Mouse (Mus musculus): ENCODE results near the gene Zbtb4.

The Zbtb4 gene

GRCm38 (mm10) chr11:69761868-69762267, 3.8 kb upstream of the Zbtb4 start, which contains the start of gene Slc35g3:
Gene Slc35g3 (minus strand): TSS chr11:69761968.
- DNase-seq (ENCODE audit: extremely low read depth, insufficient read length, low spot score): no peak

GRCm38 (mm10) chr11:69763551-69763950, 2.2 kb upstream of the Zbtb4 start:
- DNase-seq (ENCODE audit: extremely low read depth, insufficient read length, low spot score): peak; percentile 49

- DNase-seq (ENCODE audit: extremely low read depth, insufficient read length, low spot score): peak; percentile 78
Observed at GRCm38 (mm10) chr11:69766126-69766609, 456 bp downstream of the Zbtb4 start.

- no peak for DNase-seq (ENCODE audit: extremely low read depth, insufficient read length, low spot score)
Observed at GRCm38 (mm10) chr11:69766872-69767624, 1.3 kb downstream of the Zbtb4 start.

- DNase-seq (ENCODE audit: extremely low read depth, insufficient read length, low spot score): no peak
Observed at GRCm38 (mm10) chr11:69767625-69767909, 1.9 kb downstream of the Zbtb4 start.

- DNase-seq (ENCODE audit: extremely low read depth, insufficient read length, low spot score): no peak
Observed at GRCm38 (mm10) chr11:69774961-69775360, 9.2 kb downstream of the Zbtb4 start.

GRCm38 (mm10) chr11:69775716-69776115, 10.0 kb downstream of the Zbtb4 start:
- no peak for DNase-seq (ENCODE audit: extremely low read depth, insufficient read length, low spot score)

- DNase-seq (ENCODE audit: extremely low read depth, insufficient read length, low spot score): no peak
Observed at GRCm38 (mm10) chr11:69776488-69776887, 10.8 kb downstream of the Zbtb4 start.

GRCm38 (mm10) chr11:69777504-69778257, 12.0 kb downstream of the Zbtb4 start:
- DNase-seq (ENCODE audit: extremely low read depth, insufficient read length, low spot score): no peak

GRCm38 (mm10) chr11:69778258-69778982, 12.7 kb downstream of the Zbtb4 start:
- no peak for DNase-seq (ENCODE audit: extremely low read depth, insufficient read length, low spot score)

GRCm38 (mm10) chr11:69778985-69779384, 13.3 kb downstream of the Zbtb4 start:
- DNase-seq (ENCODE audit: extremely low read depth, insufficient read length, low spot score): no peak

- no peak for DNase-seq (ENCODE audit: extremely low read depth, insufficient read length, low spot score)
Observed at GRCm38 (mm10) chr11:69781828-69782227, 16.1 kb downstream of the Zbtb4 start.

GRCm38 (mm10) chr11:69784793-69785272, 19.1 kb downstream of the Zbtb4 start:
- no peak for DNase-seq (ENCODE audit: extremely low read depth, insufficient read length, low spot score)

GRCm38 (mm10) chr11:69787306-69787705, 21.6 kb downstream of the Zbtb4 start:
- DNase-seq (ENCODE audit: extremely low read depth, insufficient read length, low spot score): no peak

- no peak for DNase-seq (ENCODE audit: extremely low read depth, insufficient read length, low spot score)
Observed at GRCm38 (mm10) chr11:69789431-69789830, 23.7 kb downstream of the Zbtb4 start.

GRCm38 (mm10) chr11:69791420-69791819, 25.7 kb downstream of the Zbtb4 start:
- DNase-seq (ENCODE audit: extremely low read depth, insufficient read length, low spot score): no peak

GRCm38 (mm10) chr11:69793429-69793828, 27.7 kb downstream of the Zbtb4 start:
- DNase-seq (ENCODE audit: extremely low read depth, insufficient read length, low spot score): no peak

- peak; percentile 94 for DNase-seq (ENCODE audit: extremely low read depth, insufficient read length, low spot score)
Observed at GRCm38 (mm10) chr11:69795168-69795982, 29.7 kb downstream of the Zbtb4 start, which contains the start of gene Chrnb1. Gene Chrnb1 (minus strand): TSS chr11:69795943.

- DNase-seq (ENCODE audit: extremely low read depth, insufficient read length, low spot score): no peak
Observed at GRCm38 (mm10) chr11:69795983-69796435, 30.3 kb downstream of the Zbtb4 start.

GRCm38 (mm10) chr11:69797924-69798323, 32.2 kb downstream of the Zbtb4 start:
- DNase-seq (ENCODE audit: extremely low read depth, insufficient read length, low spot score): peak; percentile 76

Measured in 3134 (cell line).